Mouse (Mus musculus) hindbrain, embryonic 14.5 days (tissue): ENCODE data around the gene Slc25a22. TPM values are rescaled to one million over a fixed set of nuclear protein-coding genes. Genes with fewer than 3 reads are reported as not detected.
"Not testable (repeated sequence)": the region's sequence is repeated elsewhere in the genome, so short reads cannot be mapped to it uniquely, and the experiment has no call there.

ENCODE experiments used
- ATAC-seq: fragments of 200-750 bp; cut with Nextera tagmentation; 2 replicates; pipeline ENCODE4 v1.8.0; 2017; ENCODE audit warnings: moderate number of reproducible peaks, mild to moderate bottlenecking, moderate TSS enrichment, moderate library complexity; ENCODE audit not compliant: low FRiP score
- DNase-seq: peaks from one replicate; pipeline ENCODE4 v3.0.0-alpha.2; 2015; ENCODE audit warnings: low spot score
- H3K27ac ChIP-seq: fragments of 300-500 bp; sonication (generic); 2 replicates; pipeline ENCODE4 v1.5.1; 2014; ENCODE audit warnings: mild to moderate bottlenecking, moderate library complexity
- H3K27me3 ChIP-seq: fragments of 300-500 bp; sonication (generic); 2 replicates; pipeline ENCODE4 v1.6.1; 2014; ENCODE audit warnings: mild to moderate bottlenecking, low read length, mixed read lengths; ENCODE audit not compliant: control insufficient read depth, insufficient read depth
- H3K36me3 ChIP-seq: fragments of 300-500 bp; sonication (generic); replicated peaks from 2 replicates; pipeline ENCODE4 v1.6.1; 2014; ENCODE audit not compliant: control insufficient read depth, insufficient read depth
- H3K4me1 ChIP-seq: fragments of 300-500 bp; sonication (generic); replicated peaks from 2 replicates; pipeline ENCODE4 v1.6.1; 2014; ENCODE audit warnings: antibody characterized with exemption, low read length, mixed read lengths; ENCODE audit not compliant: control insufficient read depth, insufficient read depth
- H3K4me2 ChIP-seq: fragments of 300-500 bp; sonication (generic); replicated peaks from 2 replicates; pipeline ENCODE4 v1.6.1; 2014; ENCODE audit warnings: mild to moderate bottlenecking, moderate library complexity
- H3K4me3 ChIP-seq: fragments of 300-500 bp; sonication (generic); replicated peaks from 2 replicates; pipeline ENCODE4 v1.5.1; 2014; ENCODE audit warnings: mild to moderate bottlenecking, low read length
- H3K9ac ChIP-seq: fragments of 300-500 bp; sonication (generic); 2 replicates; pipeline ENCODE4 v1.6.1; 2014
- H3K9me3 ChIP-seq: fragments of 300-500 bp; sonication (generic); 2 replicates; pipeline ENCODE4 v1.6.1; 2016; ENCODE audit warnings: low read length; ENCODE audit not compliant: control insufficient read depth
- WGBS: fragments of 180-500 bp; shearing (Covaris S2); extraction: QIAGEN DNeasy Blood & Tissue Kit; methylation state at CpG from one replicate; pipeline ENCODE4 v1.1.7; 2014; 5-methylcytosine and 5-hydroxymethylcytosine counted together
- polyA plus RNA-seq: library from polyadenylated mRNA; unstranded; fragments of >200 nt; fragmentation: Nextera tagmentation; extraction: Ambion mirVana; gene quantifications from 2 replicates; pipeline ENCODE4 v1.2.1, GENCODE M21; 2014

Gene Slc25a22
- polyA plus RNA-seq, 1 experiment from 2014 or later: 73.0 TPM

GRCm38 (mm10) chr7:141454967-141455551 lies 17.4 kb upstream of the Slc25a22 start, which contains the start of gene Pnpla2:
Gene Pnpla2, plus strand, starts transcription at chr7:141455198.
- Histone ChIP-seq H3K27ac (peak within 1 kb of the TSS; percentile 40), H3K4me1 (peaks cover 11% of the 10 kb centered on the region; the same call in 1 of the 2 replicates), H3K36me3 (peaks cover 35% of the 10 kb centered on the region), H3K4me2 (peak within 1 kb of the TSS; percentile 76), H3K9me3 (no peaks in the 10 kb centered on the region), H3K4me3 (peak within 1 kb of the TSS; percentile 48), H3K27me3 (peaks cover 6% of the 10 kb centered on the region), H3K9ac (peak within 1 kb of the TSS; percentile 66)
- ATAC-seq (peak; percentile 73), DNase-seq (peak; percentile 80)
- WGBS: under 1% methylated on average over 45 of the region's 45 CpGs

- DNase-seq (no peak), ATAC-seq (no peak)
- no peak overlapping the region for H3K4me3 ChIP-seq
- peaks cover 38% of the 10 kb centered on the region for H3K36me3 ChIP-seq
- H3K4me1 ChIP-seq: peaks cover 13% of the 10 kb centered on the region
- no peak overlapping the region for H3K9ac ChIP-seq
- no peak overlapping the region for H3K27ac ChIP-seq
- H3K4me2 ChIP-seq: no peak overlapping the region
- WGBS: 84% methylated on average over 2 of the region's 2 CpGs
- H3K9me3 ChIP-seq: no peaks in the 10 kb centered on the region
- no peaks in the 10 kb centered on the region for H3K27me3 ChIP-seq
Measured at GRCm38 (mm10) chr7:141453636-141454035, 15.9 kb upstream of the Slc25a22 start.

- Histone ChIP-seq H3K27ac (no peak overlapping the region), H3K4me1 (peaks cover 20% of the 10 kb centered on the region), H3K27me3 (no peaks in the 10 kb centered on the region), H3K36me3 (peaks cover 40% of the 10 kb centered on the region), H3K9ac (no peak overlapping the region), H3K9me3 (no peaks in the 10 kb centered on the region), H3K4me3 (no peak overlapping the region), H3K4me2 (no peak overlapping the region)
- no peak for ATAC-seq
- DNase-seq: no peak
Measured at GRCm38 (mm10) chr7:141451928-141452327, 14.2 kb upstream of the Slc25a22 start.

- DNase-seq (peak; percentile 94), ATAC-seq (peak; percentile 93)
- peak within 1 kb of the TSS; percentile 97 for H3K27ac ChIP-seq
- H3K4me1 ChIP-seq: peaks cover 27% of the 10 kb centered on the region
- H3K4me3 ChIP-seq: peak within 1 kb of the TSS; percentile 83
- H3K27me3 ChIP-seq: no peaks in the 10 kb centered on the region
- under 1% methylated on average over 63 of the region's 63 CpGs for WGBS
- H3K36me3 ChIP-seq: peaks cover 39% of the 10 kb centered on the region
- H3K4me2 ChIP-seq: peak within 1 kb of the TSS; percentile 75
- peak within 1 kb of the TSS; percentile 94 for H3K9ac ChIP-seq
- no peaks in the 10 kb centered on the region for H3K9me3 ChIP-seq
Measured at GRCm38 (mm10) chr7:141447110-141447991, 9.7 kb upstream of the Slc25a22 start, which contains the start of gene Rplp2. Gene Rplp2, plus strand, starts transcription at chr7:141447370.

GRCm38 (mm10) chr7:141446374-141446773 lies 8.7 kb upstream of the Slc25a22 start:
- ATAC-seq, H3K9ac ChIP-seq, H3K27ac ChIP-seq, H3K9me3 ChIP-seq, DNase-seq, H3K27me3 ChIP-seq: not testable (repeated sequence)
- Histone ChIP-seq H3K4me2 (peak overlapping the region; percentile 75; the same call in 1 of the 2 replicates), H3K4me1 (peaks cover 27% of the 10 kb centered on the region), H3K4me3 (peak overlapping the region; percentile 83; the same call in 1 of the 2 replicates), H3K36me3 (peaks cover 30% of the 10 kb centered on the region)
- 86% methylated on average over 3 of the region's 3 CpGs for WGBS

GRCm38 (mm10) chr7:141443828-141444237 lies 6.1 kb upstream of the Slc25a22 start, which contains the start of gene Pidd1:
Gene Pidd1, minus strand, starts transcription at chr7:141444025.
- no peaks in the 10 kb centered on the region for H3K27me3 ChIP-seq
- peaks cover 27% of the 10 kb centered on the region for H3K4me1 ChIP-seq
- H3K9me3 ChIP-seq: no peaks in the 10 kb centered on the region
- DNase-seq (peak; percentile 39), ATAC-seq (no peak)
- H3K27ac ChIP-seq: no peak within 1 kb of the TSS
- peak within 1 kb of the TSS; percentile 28 for H3K4me3 ChIP-seq
- 0% methylated on average over 25 of the region's 25 CpGs for WGBS
- H3K36me3 ChIP-seq: peaks cover 5% of the 10 kb centered on the region
- H3K4me2 ChIP-seq: peak within 1 kb of the TSS; percentile 54
- H3K9ac ChIP-seq: peak within 1 kb of the TSS; percentile 45

- H3K4me2 ChIP-seq: peak overlapping the region; percentile 54
- no peak overlapping the region for H3K27ac ChIP-seq
- ATAC-seq (no peak), DNase-seq (no peak)
- H3K27me3 ChIP-seq: no peaks in the 10 kb centered on the region
- no peaks in the 10 kb centered on the region for H3K9me3 ChIP-seq
- H3K4me3 ChIP-seq: peak overlapping the region; percentile 28
- no peaks in the 10 kb centered on the region; the same call in 1 of the 2 replicates for H3K36me3 ChIP-seq
- 28% methylated on average over 12 of the region's 12 CpGs for WGBS
- peaks cover 21% of the 10 kb centered on the region for H3K4me1 ChIP-seq
- peak overlapping the region; percentile 45 for H3K9ac ChIP-seq
Measured at GRCm38 (mm10) chr7:141443081-141443821, 5.6 kb upstream of the Slc25a22 start.

GRCm38 (mm10) chr7:141442199-141442598 lies 4.5 kb upstream of the Slc25a22 start:
- no peak overlapping the region for H3K4me2 ChIP-seq
- no peaks in the 10 kb centered on the region for H3K27me3 ChIP-seq
- H3K36me3 ChIP-seq: no peaks in the 10 kb centered on the region; the same call in 1 of the 2 replicates
- ATAC-seq (no peak), DNase-seq (no peak)
- WGBS: 92% methylated on average over 13 of the region's 13 CpGs
- no peak overlapping the region for H3K4me3 ChIP-seq
- H3K9me3 ChIP-seq: no peaks in the 10 kb centered on the region
- no peak overlapping the region for H3K27ac ChIP-seq
- 0 out of 2 replicates have a peak overlapping the region, but pooled peaks have one; percentile 45 for H3K9ac ChIP-seq
- H3K4me1 ChIP-seq: peaks cover 19% of the 10 kb centered on the region
